Mouse (Mus musculus) right cerebral cortex, postnatal 14 days (tissue): ENCODE results near the gene Vps25.

ENCODE experiments used
- DNase-seq: peaks from one replicate; pipeline ENCODE4 v3.0.0; 2022

Vps25 gene

GRCm38 (mm10) chr11:101245855-101246701 is 7.4 kb upstream of the Vps25 start, which contains the start of gene Ramp2:
Gene Ramp2, plus strand, starts transcription at chr11:101246028.
- peak; percentile 26 for DNase-seq

GRCm38 (mm10) chr11:101246702-101247012 is 6.8 kb upstream of the Vps25 start:
- DNase-seq, result no peak

GRCm38 (mm10) chr11:101247521-101248030 is 5.9 kb upstream of the Vps25 start:
- no peak for DNase-seq

- peak; percentile 58 for DNase-seq
Measured at GRCm38 (mm10) chr11:101248258-101248994, 5.1 kb upstream of the Vps25 start.

- DNase-seq, result no peak
Measured at GRCm38 (mm10) chr11:101251031-101251430, 2.5 kb upstream of the Vps25 start.

DNA sequence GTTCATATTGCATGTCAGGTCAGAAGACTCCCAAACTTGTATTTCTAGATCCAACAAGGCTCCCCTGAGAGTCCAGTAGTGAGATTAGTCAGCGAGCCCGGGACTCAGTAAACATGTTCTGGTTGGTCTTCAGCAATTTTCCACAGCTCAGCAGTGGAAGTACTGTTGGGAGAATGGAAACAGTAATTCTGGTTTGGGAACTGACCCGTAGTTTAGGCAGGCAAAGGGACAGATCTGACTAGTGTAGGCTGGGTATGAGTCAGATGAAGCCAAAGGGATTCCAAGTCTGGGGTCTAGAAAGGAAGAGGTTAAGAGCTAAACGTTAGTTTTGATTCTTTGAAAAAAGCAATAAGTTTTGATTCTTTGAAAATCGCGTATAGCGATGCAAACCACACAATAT is 566 bp upstream of the Vps25 start:
- no peak for DNase-seq

DNA sequence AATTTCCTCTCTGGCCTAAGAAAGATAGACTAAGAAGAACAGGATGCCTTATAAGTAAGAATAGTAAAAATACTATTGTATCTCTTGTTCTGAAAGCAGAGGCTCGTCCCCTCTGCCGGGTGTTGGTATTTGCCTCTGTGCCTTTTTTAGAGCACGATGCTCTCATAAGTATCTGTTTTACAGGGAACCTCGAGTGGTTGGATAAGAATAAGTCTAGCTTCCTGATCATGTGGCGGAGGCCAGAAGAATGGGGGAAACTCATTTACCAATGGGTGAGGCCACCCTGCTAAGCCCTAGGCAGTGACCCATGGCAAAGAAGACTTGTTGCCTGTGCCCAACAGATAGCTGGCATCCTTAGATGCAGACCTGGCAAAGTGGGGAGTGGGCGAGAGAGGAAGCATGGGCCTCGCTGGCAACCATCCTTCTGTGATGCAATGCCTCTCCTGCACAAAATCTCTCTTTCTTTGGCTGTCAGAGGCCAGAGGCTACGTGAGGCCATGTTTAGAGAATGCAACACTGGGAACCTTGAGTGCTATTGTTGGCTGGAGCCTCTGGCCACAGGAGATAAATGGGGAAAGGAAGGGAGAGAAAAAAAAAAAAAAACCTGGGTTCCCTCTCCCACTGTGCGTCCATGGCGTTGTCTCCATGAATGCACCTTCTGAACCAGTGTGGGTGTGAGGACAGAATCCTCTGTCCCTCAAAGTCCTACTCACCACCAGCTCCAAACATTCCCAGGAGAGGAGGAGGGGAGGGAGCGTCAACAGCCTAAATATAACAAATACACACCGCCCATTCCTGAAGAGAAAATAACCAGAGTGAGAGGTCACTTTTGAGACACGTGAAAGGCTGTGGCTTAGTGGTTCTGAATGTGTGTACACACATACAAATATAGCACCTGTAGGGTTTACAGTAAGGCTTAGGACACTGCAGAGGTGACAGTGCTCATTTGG is 2.6 kb downstream of the Vps25 start:
- no peak for DNase-seq

- DNase-seq, result peak; percentile 67
Measured at GRCm38 (mm10) chr11:101259261-101259712, 5.8 kb downstream of the Vps25 start.

DNA sequence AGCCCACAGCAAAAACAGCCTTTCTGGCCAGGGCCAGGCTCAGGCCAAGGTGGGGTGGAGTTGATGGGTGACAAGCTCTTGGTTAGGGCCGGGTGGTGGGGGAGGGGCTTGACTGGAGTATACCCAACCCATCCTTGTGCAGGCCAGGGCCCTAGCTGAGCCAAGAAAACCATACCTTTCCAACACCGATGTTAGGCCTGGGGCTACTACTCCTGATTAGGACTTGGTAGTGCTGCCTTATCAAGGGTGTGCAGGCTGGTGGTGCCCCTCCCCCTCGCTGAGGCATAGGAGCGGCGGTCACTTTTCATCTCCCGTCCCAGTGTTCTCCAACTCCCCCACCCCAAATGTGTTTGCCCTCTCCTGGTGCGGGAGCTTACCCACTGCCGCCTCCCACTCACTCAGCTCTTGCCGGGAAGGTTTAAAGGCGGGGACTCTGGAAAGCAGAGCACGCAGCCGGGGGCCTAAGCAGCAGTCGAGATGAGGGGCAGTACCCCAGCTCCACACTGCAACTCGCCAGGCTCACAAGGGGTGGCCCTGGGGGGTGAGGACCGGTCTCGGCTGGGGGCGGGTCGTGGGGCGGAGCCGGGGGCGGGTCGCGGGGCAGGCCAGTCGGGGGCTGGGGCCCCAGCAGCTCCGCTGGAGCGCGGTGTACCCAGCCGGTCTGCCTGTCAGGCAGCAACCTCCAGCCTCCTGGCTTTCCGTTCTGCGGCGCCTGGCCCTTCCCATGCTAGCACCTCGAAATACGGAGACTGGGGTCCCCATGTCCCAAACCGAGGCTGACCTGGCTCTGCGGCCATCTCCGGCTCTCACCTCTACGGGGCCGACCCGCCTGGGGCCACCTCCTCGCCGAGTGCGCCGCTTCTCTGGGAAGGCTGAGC is 6.7 kb downstream of the Vps25 start, which contains the start of gene Wnk4:
TSS of gene Wnk4 (plus strand) at position 620 of the 878 bp plus-strand sequence.
- peak; percentile 33 for DNase-seq

GRCm38 (mm10) chr11:101260826-101261380 is 7.4 kb downstream of the Vps25 start:
- DNase-seq, result no peak

- DNase-seq, result no peak
Measured at GRCm38 (mm10) chr11:101262272-101262967, 8.9 kb downstream of the Vps25 start.

DNA sequence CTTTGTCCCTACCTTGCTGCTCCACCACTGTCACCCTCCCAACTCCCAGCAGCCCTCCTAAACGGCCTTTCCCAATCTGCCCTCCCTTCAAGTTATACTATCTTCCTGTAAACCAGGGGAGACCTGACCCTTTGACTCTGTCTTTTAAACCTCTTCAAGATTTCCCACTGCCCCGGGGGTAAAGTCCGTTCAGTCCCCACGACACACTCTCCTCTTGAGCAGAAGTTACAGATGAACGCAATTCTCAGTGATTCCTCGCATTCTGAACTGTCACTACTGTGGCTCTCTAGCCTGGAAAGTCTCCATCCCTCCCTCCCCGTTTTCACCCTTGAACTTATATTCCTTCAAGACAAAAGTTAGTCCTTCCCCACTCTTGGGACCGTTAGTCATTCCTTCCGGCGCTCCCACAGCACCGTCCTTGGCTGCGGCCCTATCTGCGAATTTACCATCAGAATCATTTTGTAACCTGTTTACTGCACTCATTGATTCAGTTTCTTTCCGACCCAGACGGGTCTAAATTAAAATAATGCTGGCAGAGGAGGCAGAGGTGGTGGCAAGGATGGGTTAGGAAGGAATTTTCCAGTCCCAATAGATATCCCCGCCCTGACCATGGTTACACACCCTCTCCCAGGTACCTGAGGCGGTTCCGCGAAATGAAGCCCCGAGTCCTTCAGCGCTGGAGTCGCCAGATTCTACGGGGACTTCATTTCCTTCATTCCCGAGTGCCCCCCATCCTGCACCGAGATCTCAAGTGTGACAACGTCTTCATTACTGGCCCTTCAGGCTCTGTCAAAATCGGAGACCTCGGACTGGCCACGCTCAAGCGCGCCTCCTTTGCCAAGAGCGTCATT is 9.9 kb downstream of the Vps25 start:
- no peak for DNase-seq

DNA sequence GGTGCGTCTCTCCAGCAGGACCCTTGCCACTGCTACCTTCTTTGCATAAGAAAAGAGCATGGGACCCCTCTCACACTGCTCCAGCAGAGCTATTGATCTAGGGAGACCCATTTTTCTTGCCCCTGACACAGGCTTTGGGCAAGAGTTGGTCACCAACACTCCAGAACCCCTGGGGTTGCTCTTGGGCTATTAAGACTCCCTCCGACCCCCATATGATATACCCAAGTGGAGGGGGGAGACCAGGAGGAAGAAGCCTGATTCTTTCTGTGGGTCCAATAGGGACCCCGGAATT is 10.4 kb downstream of the Vps25 start:
- no peak for DNase-seq

- no peak for DNase-seq
Measured at GRCm38 (mm10) chr11:101264954-101265471, 11.5 kb downstream of the Vps25 start.

DNA sequence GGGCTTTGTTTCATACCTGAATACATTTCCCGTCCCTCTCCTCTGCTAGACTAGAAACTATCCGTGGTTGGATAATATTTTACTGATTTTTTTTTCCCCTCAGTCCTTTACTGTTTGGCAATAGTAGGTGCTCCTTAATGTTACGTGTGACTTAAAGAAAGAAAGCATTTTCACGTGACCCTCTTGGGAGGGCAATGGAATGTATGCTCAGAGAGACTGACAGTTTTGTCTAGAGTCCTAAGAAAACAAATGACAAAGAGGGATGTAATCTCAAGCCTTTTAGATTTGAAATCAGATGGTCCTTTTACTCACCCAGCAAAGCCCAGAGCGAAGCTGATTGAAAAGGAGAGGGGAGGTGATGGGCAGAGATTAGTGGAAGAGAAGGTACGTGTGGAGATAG is 12.4 kb downstream of the Vps25 start:
- no peak for DNase-seq

DNA sequence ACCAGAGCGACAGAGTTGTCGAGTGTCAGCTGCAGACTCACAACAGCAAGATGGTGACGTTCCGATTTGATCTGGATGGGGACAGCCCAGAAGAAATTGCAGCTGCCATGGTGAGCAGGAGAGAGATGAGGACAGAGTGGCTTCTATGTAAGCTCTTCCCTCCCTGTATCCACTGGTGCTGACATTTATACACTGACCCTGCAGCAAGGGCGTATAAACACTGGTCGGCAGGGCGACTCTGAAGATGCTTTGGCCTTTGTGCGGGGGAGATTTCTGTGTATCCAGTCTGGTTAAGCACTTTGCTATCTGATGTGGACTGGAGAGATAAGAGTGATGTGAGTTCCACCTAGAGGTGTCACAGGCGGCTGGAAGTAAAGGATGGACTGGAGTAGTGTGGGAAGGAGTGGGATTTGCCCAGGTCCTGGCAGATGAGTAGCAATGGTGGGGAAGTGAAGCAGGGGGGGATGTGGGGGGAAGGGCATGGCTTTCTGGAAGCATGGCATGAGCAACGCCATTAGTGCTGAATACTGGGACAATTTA is 16.1 kb downstream of the Vps25 start:
- no peak for DNase-seq

DNA sequence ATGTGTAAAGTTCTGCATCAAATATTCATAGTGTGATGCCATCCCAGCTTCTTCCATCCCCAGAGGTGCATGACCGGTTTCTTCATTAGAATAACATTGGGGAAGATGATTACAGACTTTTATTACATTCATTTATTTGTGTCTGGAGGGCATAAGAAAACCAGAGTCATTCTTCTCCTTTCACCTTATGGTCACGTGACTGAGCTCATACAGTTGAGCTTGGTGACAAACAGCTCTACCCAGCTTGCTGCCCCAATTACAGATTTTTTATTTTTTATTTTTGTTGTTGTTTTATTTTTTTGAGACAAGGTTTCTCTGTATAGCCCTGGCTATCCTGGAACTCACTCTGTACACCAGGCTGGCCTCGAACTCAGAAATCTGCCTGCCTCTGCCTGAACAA is 18.9 kb downstream of the Vps25 start:
- DNase-seq, result no peak

DNA sequence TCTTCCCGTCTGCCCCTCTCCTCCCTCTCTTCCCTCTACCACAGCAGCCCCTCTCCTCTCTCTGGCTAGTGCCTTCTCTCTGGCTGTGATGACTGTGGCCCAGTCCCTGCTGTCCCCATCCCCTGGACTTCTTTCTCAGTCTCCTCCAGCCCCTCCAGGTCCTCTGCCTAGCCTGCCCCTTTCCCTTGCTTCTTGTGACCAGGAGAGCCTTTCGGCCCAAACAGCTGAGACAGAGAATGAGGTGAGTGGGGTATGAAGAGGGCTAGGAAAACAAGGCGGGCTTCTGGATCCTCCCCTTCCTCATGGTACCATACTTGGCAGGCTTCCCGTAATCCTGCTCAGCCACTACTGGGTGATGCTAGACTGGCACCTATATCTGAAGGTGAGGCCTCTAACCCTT is 21.8 kb downstream of the Vps25 start:
- no peak for DNase-seq

DNA sequence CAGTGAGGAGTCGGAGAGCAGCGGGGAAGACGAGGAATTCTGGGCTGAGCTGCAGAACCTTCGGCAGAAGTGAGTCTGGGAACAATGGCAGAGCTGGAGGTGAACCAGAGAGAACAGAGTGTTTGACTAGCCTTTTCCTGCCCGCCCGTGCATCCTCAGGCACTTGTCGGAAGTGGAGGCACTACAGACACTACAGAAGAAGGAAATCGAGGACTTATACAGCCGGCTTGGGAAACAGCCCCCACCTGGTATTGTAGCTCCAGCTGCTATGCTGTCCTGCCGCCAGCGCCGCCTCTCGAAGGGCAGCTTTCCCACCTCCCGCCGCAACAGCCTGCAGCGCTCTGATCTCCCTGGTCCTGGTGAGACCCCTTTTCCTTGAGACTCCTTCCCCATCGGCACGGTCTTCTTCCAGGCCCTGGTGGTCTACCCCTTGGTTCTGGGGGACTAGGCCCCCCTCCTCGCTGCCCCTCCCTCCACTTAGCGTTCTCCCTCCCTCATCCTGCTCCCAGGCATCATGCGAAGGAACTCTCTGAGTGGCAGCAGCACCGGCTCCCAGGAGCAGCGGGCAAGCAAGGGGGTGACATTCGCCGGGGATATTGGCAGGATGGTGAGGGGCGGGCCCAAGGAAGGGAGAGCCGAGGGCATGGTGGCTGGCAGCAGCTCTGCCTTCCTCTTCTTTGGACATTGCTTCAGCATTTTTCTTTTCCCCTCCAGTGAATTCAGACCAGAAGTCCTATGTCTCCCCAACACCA is 23.0 kb downstream of the Vps25 start:
- no peak for DNase-seq
